Mouse (Mus musculus) thymus, adult 2 months (tissue): ENCODE results near the gene Ttc33. TPM values are rescaled to one million over a fixed set of nuclear protein-coding genes. Genes with fewer than 3 reads are reported as not detected.

Source experiments
- DNase-seq: peaks from one replicate; pipeline ENCODE4 v3.0.0; 2021
- H3K27ac ChIP-seq: fragments of 200-500 bp; 2 replicates; pipeline ENCODE4 v1.5.1; 2012; ENCODE audit warnings: low read length, control low read depth; ENCODE audit not compliant: control insufficient read depth, insufficient read depth
- H3K27me3 ChIP-seq: fragments of 200-500 bp; 2 replicates; pipeline ENCODE4 v1.6.1; 2012; ENCODE audit warnings: mild to moderate bottlenecking, low read length, moderate library complexity, mixed read lengths; ENCODE audit not compliant: control insufficient read depth, insufficient read depth
- H3K36me3 ChIP-seq: fragments of 200-500 bp; 2 replicates; pipeline ENCODE4 v1.6.1; 2012; ENCODE audit warnings: mild to moderate bottlenecking, low read length, moderate library complexity; ENCODE audit not compliant: control insufficient read depth, insufficient read depth
- H3K4me1 ChIP-seq: fragments of 200-500 bp; replicated peaks from 2 replicates; pipeline ENCODE4 v1.6.1; 2012; ENCODE audit warnings: low read length; ENCODE audit not compliant: control insufficient read depth, insufficient read depth
- H3K4me3 ChIP-seq: fragments of 200-500 bp; 2 replicates; pipeline ENCODE4 v1.5.1; 2012; ENCODE audit warnings: mild to moderate bottlenecking, low read length, control low read depth, moderate library complexity; ENCODE audit not compliant: control insufficient read depth, insufficient read depth
- CTCF ChIP-seq: fragments of 200-500 bp; IDR thresholded peaks from 2 replicates; pipeline ENCODE4 v1.5.1; 2012; ENCODE audit warnings: mild to moderate bottlenecking, control low read depth, low read length, moderate library complexity, borderline replicate concordance; ENCODE audit not compliant: control insufficient read depth, poor library complexity, insufficient read depth; ENCODE audit errors: extremely low read depth
- POLR2A ChIP-seq: fragments of 200-500 bp; IDR thresholded peaks from 2 replicates; pipeline ENCODE4 v1.6.1; 2012; ENCODE audit warnings: mild to moderate bottlenecking, low read length, control low read depth, moderate library complexity; ENCODE audit not compliant: control insufficient read depth, poor library complexity, insufficient read depth; ENCODE audit errors: extremely low read depth
- WGBS: fragments of 180-500 bp; shearing (Covaris S2); methylation state at CpG from one replicate; pipeline ENCODE4 v1.1.7; 2018; 5-methylcytosine and 5-hydroxymethylcytosine counted together
- polyA plus RNA-seq: library from polyadenylated mRNA; depleted of rRNA; stranded (reverse); fragments of >200 nt; gene quantifications from 2 replicates; pipeline ENCODE4 v1.2.3, GENCODE M21; 2012; rRNA removed

The Ttc33 gene
- polyA plus RNA-seq, 1 experiment, result 4.9 TPM

- WGBS, result 53% methylated on average over 10 of the region's 10 CpGs
- Histone ChIP-seq H3K27ac (no peak overlapping the region), H3K4me1 (no peaks in the 10 kb centered on the region; the same call in 1 of the 2 replicates), H3K27me3 (no peaks in the 10 kb centered on the region), H3K4me3 (no peak overlapping the region), H3K36me3 (no peaks in the 10 kb centered on the region)
- DNase-seq, result no peak
- no peak for TF ChIP-seq CTCF
- TF ChIP-seq POLR2A, result no peak
Measured at GRCm38 (mm10) chr15:5262874-5263504, 77.7 kb downstream of the Ttc33 start.

- no peak for TF ChIP-seq CTCF
- no peak for TF ChIP-seq POLR2A
- Histone ChIP-seq H3K27ac (no peak overlapping the region), H3K4me1 (no peaks in the 10 kb centered on the region), H3K36me3 (no peaks in the 10 kb centered on the region), H3K27me3 (no peaks in the 10 kb centered on the region), H3K4me3 (no peak overlapping the region)
- no peak for DNase-seq
- WGBS, result 89% methylated on average over 3 of the region's 3 CpGs
Measured at GRCm38 (mm10) chr15:5266095-5266494, 80.8 kb downstream of the Ttc33 start.

Other genes starting within 250 kb of the Ttc33 start
- gene C7, start 121.8 kb upstream of the Ttc33 start, polyA plus RNA-seq, result 0.45 and 0.77 TPM in 2 replicates
- gene Card6, start 77.0 kb upstream of the Ttc33 start, polyA plus RNA-seq, result 4.1 and 4.3 TPM in 2 replicates
- gene Rpl37, start 68.9 kb upstream of the Ttc33 start, polyA plus RNA-seq, result 718 and 831 TPM in 2 replicates
- gene Prkaa1, start 41.7 kb upstream of the Ttc33 start, polyA plus RNA-seq, result 3.9 and 4.7 TPM in 2 replicates
- gene Ptger4, start 58.7 kb downstream of the Ttc33 start, polyA plus RNA-seq, result 61.0 and 63.0 TPM in 2 replicates